Mouse (Mus musculus) heart, postnatal 36 days (tissue): ENCODE data around the gene Btbd35f19. TPM values are rescaled to one million over a fixed set of nuclear protein-coding genes. Genes with fewer than 3 reads are reported as not detected.
"Not testable (repeated sequence)": the region's sequence is repeated elsewhere in the genome, so short reads cannot be mapped to it uniquely, and the experiment has no call there.

ENCODE experiments used
- DNase-seq, 2 experiments: peaks; one replicate each; pipeline ENCODE4 v3.0.0; 2021 to 2022
- intact Hi-C: fragments of 180-260 bp; cut with DNase I; formaldehyde crosslinking; loops from one replicate; pipeline ENCODE4 v1.15.1; 2025
- total RNA-seq, 2 experiments: library from RNA; stranded (reverse); gene quantifications; 2 replicates each; pipeline ENCODE4 v1.2.3; 2021

The Btbd35f19 gene
- not detected for total RNA-seq

DNA sequence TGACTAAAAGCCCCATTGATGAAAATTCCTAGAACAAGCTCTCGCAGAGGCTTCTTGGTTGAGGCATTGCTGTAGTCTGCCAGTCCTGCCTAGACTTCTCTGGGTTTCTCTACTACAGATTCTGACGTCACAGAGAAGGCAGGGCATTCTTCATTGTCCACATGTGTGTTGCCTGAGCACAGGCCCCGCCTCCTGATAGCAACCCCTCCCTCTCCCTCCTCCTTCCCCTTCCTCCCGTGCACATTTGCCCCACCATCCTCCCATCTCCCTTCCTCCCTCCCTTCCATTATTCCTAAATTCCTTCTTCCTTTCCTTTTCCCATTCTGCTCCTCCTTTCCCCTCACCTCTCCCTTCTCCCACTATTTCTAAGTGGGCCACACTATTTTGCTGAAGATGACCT lies at the start of gene Btbd35f19:
Btbd35f19 (minus strand) TSS at position 101 of the 400 bp plus-strand sequence.
- DNase-seq, intact Hi-C loops: not testable (repeated sequence)

DNA sequence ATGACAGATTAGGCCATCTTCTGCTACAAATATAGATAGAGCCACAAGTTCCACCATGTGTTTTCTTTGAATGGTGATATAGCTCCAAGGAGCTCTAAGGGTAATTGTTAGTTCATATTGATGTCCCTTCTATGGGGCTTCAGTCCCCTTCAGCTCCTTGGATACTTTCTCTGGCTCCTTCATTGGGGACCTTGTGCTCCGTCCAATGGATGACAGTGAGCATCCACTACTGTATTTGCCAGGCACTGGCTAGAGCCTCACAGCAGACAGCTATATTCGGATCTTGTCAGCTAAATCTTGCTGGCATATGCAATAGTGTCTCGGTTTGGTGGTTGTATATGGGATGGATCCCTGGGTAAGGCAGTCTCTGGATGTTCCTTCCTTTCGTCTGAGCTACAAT lies 41.8 kb downstream of the Btbd35f19 start:
- peak in 1 of 2 experiments; percentile 2 for DNase-seq
- intact Hi-C loops, result not testable (repeated sequence)

DNA sequence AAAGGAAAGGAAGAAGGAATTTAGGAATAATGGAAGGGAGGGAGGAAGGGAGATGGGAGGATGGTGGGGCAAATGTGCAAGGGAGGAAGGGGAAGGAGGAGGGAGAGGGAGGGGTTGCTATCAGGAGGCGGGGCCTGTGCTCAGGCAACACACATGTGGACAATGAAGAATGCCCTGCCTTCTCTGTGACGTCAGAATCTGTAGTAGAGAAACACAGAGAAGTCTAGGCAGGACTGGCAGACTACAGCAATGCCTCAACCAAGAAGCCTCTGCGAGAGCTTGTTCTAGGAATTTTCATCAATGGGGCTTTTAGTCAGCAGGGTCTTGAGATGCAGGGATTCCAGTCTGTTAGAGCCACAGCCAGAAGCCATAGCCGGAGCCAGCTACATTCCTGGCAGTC lies 47.6 kb downstream of the Btbd35f19 start, which contains the start of gene Btbd35f26:
Btbd35f26 (plus strand) TSS at position 301 of the 400 bp plus-strand sequence.
- DNase-seq, intact Hi-C loops: not testable (repeated sequence)

Other genes starting within 250 kb of the Btbd35f19 start
- gene Spin2f, start 130.0 kb downstream of the Btbd35f19 start, total RNA-seq, result not detected
- gene Btbd35f26, start 47.5 kb downstream of the Btbd35f19 start, total RNA-seq, result not detected
- gene Gm21883, start 190.4 kb upstream of the Btbd35f19 start, total RNA-seq, result not detected
- gene Spin2e, start 235.0 kb upstream of the Btbd35f19 start, total RNA-seq, result not detected